Mouse (Mus musculus) heart, embryonic 14.5 days (tissue): ENCODE results near the gene Ly6g6d. TPM values are rescaled to one million over a fixed set of nuclear protein-coding genes. Genes with fewer than 3 reads are reported as not detected.
"Not testable (repeated sequence)": the region's sequence is repeated elsewhere in the genome, so short reads cannot be mapped to it uniquely, and the experiment has no call there.

ENCODE experiments used
- ATAC-seq: fragments of 200-750 bp; cut with Nextera tagmentation; 2 replicates; pipeline ENCODE4 v1.8.0; 2017; ENCODE audit warnings: low read depth, moderate TSS enrichment; ENCODE audit not compliant: insufficient number of reproducible peaks, insufficient read depth, low FRiP score
- H3K27ac ChIP-seq, 2 experiments: fragments of 200-500 bp in 1 of 2; fragments of 300-500 bp in 1 of 2; sonication (generic) in 1 of 2; replicated peaks in 1 of 2; 2 replicates each; pipeline ENCODE4 v1.5.1; 2012 to 2014; ENCODE audit warnings: low read depth in 2 of 2, low read length in 2 of 2, control low read depth in 1 of 2, mild to moderate bottlenecking in 1 of 2, mixed read lengths in 1 of 2; ENCODE audit not compliant: control insufficient read depth in 1 of 2, insufficient read depth in 1 of 2
- H3K27me3 ChIP-seq: fragments of 300-500 bp; sonication (generic); 2 replicates; pipeline ENCODE4 v1.6.1; 2014; ENCODE audit warnings: mild to moderate bottlenecking, low read length, control low read depth; ENCODE audit not compliant: control insufficient read depth, insufficient read depth
- H3K36me3 ChIP-seq: fragments of 300-500 bp; sonication (generic); 2 replicates; pipeline ENCODE4 v1.6.1; 2014; ENCODE audit warnings: mild to moderate bottlenecking, control low read depth, low read length, mixed read lengths; ENCODE audit not compliant: control insufficient read depth, insufficient read depth
- H3K4me1 ChIP-seq, 2 experiments: fragments of 200-500 bp in 1 of 2; fragments of 300-500 bp in 1 of 2; sonication (generic) in 1 of 2; 2 replicates each; pipeline ENCODE4 v1.6.1; 2012 to 2014; ENCODE audit warnings: low read length in 2 of 2, control low read depth in 1 of 2, mixed read lengths in 1 of 2; ENCODE audit not compliant: control insufficient read depth in 2 of 2, insufficient read depth in 2 of 2
- H3K4me2 ChIP-seq: fragments of 300-500 bp; sonication (generic); 2 replicates; pipeline ENCODE4 v1.6.1; 2014; ENCODE audit warnings: mild to moderate bottlenecking, low read length
- H3K4me3 ChIP-seq, 2 experiments: fragments of 200-500 bp in 1 of 2; fragments of 300-500 bp in 1 of 2; sonication (generic) in 1 of 2; 2 replicates each; pipeline ENCODE4 v1.5.1; 2012 to 2014; ENCODE audit warnings: low read length in 2 of 2, mild to moderate bottlenecking in 2 of 2, control low read depth in 1 of 2, low read depth in 1 of 2, moderate library complexity in 1 of 2; ENCODE audit not compliant: control insufficient read depth in 1 of 2, insufficient read depth in 1 of 2
- H3K9ac ChIP-seq: fragments of 300-500 bp; sonication (generic); 2 replicates; pipeline ENCODE4 v1.6.1; 2014; ENCODE audit warnings: mild to moderate bottlenecking, low read length
- H3K9me3 ChIP-seq: fragments of 300-500 bp; sonication (generic); 2 replicates; pipeline ENCODE4 v1.6.1; 2016; ENCODE audit warnings: low read length, control low read depth; ENCODE audit not compliant: control insufficient read depth
- WGBS: fragments of 180-500 bp; shearing (Covaris S2); extraction: QIAGEN DNeasy Blood & Tissue Kit; methylation state at CpG from one replicate; pipeline ENCODE4 v1.1.7; 2014; 5-methylcytosine and 5-hydroxymethylcytosine counted together
- polyA plus RNA-seq: library from polyadenylated mRNA; unstranded; fragments of >200 nt; fragmentation: Nextera tagmentation; extraction: Ambion mirVana; gene quantifications from 2 replicates; pipeline ENCODE4 v1.2.1, GENCODE M21; 2014

Ly6g6d gene
- polyA plus RNA-seq, 1 experiment from 2014 or later: 1.9 TPM

GRCm38 (mm10) chr17:35045807-35046680 is 31.8 kb downstream of the Ly6g6d start:
- Histone ChIP-seq H3K4me3 (peak overlapping the region; percentile 47 to 65), H3K4me2 (peak overlapping the region; percentile 99), H3K27me3 (no peaks in the 10 kb centered on the region), H3K36me3 (no peaks in the 10 kb centered on the region), H3K9ac (peak overlapping the region; percentile 94), H3K4me1 (peaks cover 24 to 51% of the 10 kb centered on the region in 2 experiments), H3K27ac (peak overlapping the region; percentile 79 to 95), H3K9me3 (no peaks in the 10 kb centered on the region)
- 2% methylated on average over 48 of the region's 48 CpGs for WGBS
- no peak for ATAC-seq

- Histone ChIP-seq H3K4me1 (peaks cover 24 to 51% of the 10 kb centered on the region in 2 experiments), H3K27me3 (no peaks in the 10 kb centered on the region), H3K4me2 (peak overlapping the region; percentile 99), H3K9me3 (no peaks in the 10 kb centered on the region), H3K4me3 (peak overlapping the region in 1 of 2 experiments; percentile 65; a peak in 1 of 4 replicates), H3K9ac (peak overlapping the region; percentile 94; the same call in 1 of the 2 replicates), H3K36me3 (no peaks in the 10 kb centered on the region), H3K27ac (peak overlapping the region; percentile 79 to 95)
- no peak for ATAC-seq
- WGBS: 54% methylated on average over 7 of the region's 7 CpGs
These were observed 32.7 kb downstream of the Ly6g6d start for GRCm38 (mm10) chr17:35044904-35045806.

GRCm38 (mm10) chr17:35043794-35044193 is 34.1 kb downstream of the Ly6g6d start:
- Histone ChIP-seq H3K27me3 (no peaks in the 10 kb centered on the region), H3K36me3 (no peaks in the 10 kb centered on the region), H3K4me2 (no peak overlapping the region), H3K9ac (no peak overlapping the region), H3K27ac (peak overlapping the region; percentile 14 to 61; a peak in 1 of 4 replicates), H3K4me3 (no peak overlapping the region), H3K9me3 (no peaks in the 10 kb centered on the region), H3K4me1 (peaks cover 16 to 43% of the 10 kb centered on the region in 2 experiments)
- WGBS: 77% methylated on average over 4 of the region's 4 CpGs
- ATAC-seq: no peak

- H3K27ac ChIP-seq: no peak overlapping the region
- H3K4me3 ChIP-seq: no peak overlapping the region
- H3K4me1 ChIP-seq: 0 out of 4 replicates have a peak, but pooled peaks cover 0 to 4% of the 10 kb centered on the region in 2 experiments
- 75% methylated on average over 11 of the region's 11 CpGs for WGBS
- no peak overlapping the region for H3K4me2 ChIP-seq
- no peak overlapping the region for H3K9ac ChIP-seq
- ATAC-seq: no peak
- H3K27me3 ChIP-seq: no peaks in the 10 kb centered on the region
- no peaks in the 10 kb centered on the region for H3K9me3 ChIP-seq
- H3K36me3 ChIP-seq: no peaks in the 10 kb centered on the region
These were observed 38.6 kb downstream of the Ly6g6d start for GRCm38 (mm10) chr17:35039121-35039873.

- 66% methylated on average over 6 of the region's 6 CpGs for WGBS
- H3K9me3 ChIP-seq: no peaks in the 10 kb centered on the region
- H3K4me1 ChIP-seq: 0 out of 4 replicates have a peak, but pooled peaks cover 0 to 1% of the 10 kb centered on the region in 2 experiments
- H3K27me3 ChIP-seq: no peaks in the 10 kb centered on the region
- no peaks in the 10 kb centered on the region for H3K36me3 ChIP-seq
- no peak for ATAC-seq
- no peak overlapping the region for H3K27ac ChIP-seq
- H3K9ac ChIP-seq: no peak overlapping the region
- H3K4me2 ChIP-seq: no peak overlapping the region
- H3K4me3 ChIP-seq: no peak overlapping the region
These were observed 43.0 kb downstream of the Ly6g6d start for GRCm38 (mm10) chr17:35034896-35035295.

GRCm38 (mm10) chr17:35033703-35034102 is 44.2 kb downstream of the Ly6g6d start:
- ATAC-seq, H3K9me3 ChIP-seq, H3K9ac ChIP-seq, H3K27ac ChIP-seq, H3K36me3 ChIP-seq, H3K4me3 ChIP-seq, H3K4me1 ChIP-seq, H3K27me3 ChIP-seq, H3K4me2 ChIP-seq: not testable (repeated sequence)
- whole genome bisulfite sequencing: 57% methylated on average over 1 of the region's 1 CpGs
